Mouse (Mus musculus) ES-E14 (cell line): ENCODE measurements at regions not wholly inside any gene's neighbourhood (a gene's known extent, or its start where the extent isn't known, plus 50 kb on each side); places are given as distances from the start of the nearest gene placed in this dataset.
"Not testable (repeated sequence)": the region's sequence is repeated elsewhere in the genome, so short reads cannot be mapped to it uniquely, and the experiment has no call there.

Source experiments
- CHD2 ChIP-seq: IDR thresholded peaks from 2 replicates; pipeline ENCODE4 v1.6.1; 2014; ENCODE audit warnings: mild to moderate bottlenecking, low read depth, low read length, inconsistent platforms
- HCFC1 ChIP-seq: IDR thresholded peaks from 2 replicates; pipeline ENCODE4 v1.6.1; 2012; ENCODE audit warnings: low read length, inconsistent platforms, borderline replicate concordance; ENCODE audit not compliant: insufficient read depth
- ZC3H11A ChIP-seq: IDR thresholded peaks from 2 replicates; pipeline ENCODE4 v1.6.1; 2012; ENCODE audit warnings: low read depth, mild to moderate bottlenecking, inconsistent platforms, low read length, borderline replicate concordance

DNA sequence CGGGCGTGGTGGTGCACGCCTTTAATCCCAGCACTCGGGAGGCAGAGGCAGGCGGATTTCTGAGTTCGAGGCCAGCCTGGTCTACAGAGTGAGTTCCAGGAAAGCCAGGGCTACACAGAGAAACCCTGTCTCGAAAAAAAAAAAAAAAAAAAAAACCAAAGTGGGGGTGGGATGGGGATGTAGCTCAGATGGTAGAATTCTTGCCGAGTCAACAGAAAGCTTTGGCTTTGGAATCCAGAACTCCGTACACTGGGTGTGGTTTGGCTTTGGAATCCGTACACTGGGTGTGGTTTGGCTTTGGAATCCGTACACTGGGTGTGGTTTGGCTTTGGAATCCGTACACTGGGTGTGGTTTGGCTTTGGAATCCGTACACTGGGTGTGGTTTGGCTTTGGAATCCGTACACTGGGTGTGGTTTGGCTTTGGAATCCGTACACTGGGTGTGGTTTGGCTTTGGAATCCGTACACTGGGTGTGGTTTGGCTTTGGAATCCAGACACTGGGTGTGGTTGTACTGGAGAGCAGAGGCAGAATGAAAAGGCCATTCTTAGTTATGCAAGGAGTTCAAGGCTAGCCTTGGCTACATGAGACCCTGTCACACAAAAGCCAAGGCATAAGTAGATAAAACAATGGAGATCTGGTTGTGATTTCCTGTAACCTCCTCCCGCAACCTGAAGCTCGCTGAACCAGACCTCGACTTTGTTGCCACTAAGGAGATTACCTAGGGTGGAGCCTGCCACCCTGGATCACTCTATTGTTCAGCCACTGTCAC lies 388.6 kb downstream of the Dok5 start:
- TF ChIP-seq HCFC1, ZC3H11A, CHD2: not testable (repeated sequence)
